Mouse (Mus musculus): Measurements from ENCODE around the gene Rin2.

DNA sequence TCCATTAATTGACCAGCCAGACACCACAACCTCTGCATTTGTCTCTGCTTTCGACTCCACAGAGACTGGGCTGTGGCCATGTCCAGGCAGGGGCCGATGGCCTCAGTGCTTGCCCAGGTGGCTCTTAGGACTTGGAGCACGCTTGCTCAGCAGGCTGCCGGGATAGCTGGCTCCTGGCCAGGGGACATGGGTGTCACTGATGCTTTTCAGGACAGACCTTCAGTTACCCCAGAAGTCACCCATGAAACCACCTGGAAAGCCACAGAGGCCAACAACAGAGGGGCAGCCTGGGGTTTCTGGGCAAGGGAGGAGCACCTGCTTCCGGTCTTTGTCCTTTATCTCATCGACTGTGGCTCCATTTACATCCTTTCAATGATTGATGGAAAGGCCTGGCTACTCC, 108.2 kb downstream of the Rin2 start:
- TF ChIP-seq POLR2AphosphoS2 (IDR thresholded peaks at IDR 0.05; ENCODE audit: insufficient read length, low read depth) (no peak), E2F4 (IDR thresholded peaks at IDR 0.05; ENCODE audit: insufficient read depth) (no peak)
